7 mouse cellular contexts compared by ENCODE assay signal in the genomic region with DNA sequence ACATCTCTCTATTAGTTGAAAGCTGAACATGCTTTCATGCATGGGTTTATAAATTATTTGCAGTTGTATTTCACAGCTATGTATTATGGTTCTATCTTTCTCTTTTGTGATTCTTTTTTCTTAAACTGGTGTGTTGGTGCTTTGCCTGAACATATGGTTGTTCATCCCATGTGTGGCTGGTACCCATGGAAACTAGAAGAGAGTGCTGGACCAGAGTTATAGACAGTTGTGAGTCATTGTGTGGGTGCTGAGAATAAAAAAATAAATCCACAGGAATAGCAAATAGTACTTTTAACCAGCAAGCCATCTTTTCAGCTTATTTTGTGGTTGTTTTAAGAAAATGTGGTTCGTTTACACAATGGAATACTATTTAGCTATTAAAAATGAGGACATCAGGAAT.
"Had no signal": no experiment of that assay in that cellular context is flagged by ENCODE, and none has a peak within 500 bp of the region (broad histone marks: within the 10 kb centered on the region; RNA-seq: fewer than 3 reads in every experiment).

No protein-coding gene starts in this region.

- DNase-seq: kidney, adult 2 months; kidney, postnatal 14 days; liver; liver, embryonic 13.5 days; liver, postnatal 0 days; lung, postnatal 14 days; thymus, postnatal 36 days had no signal
